Mouse (Mus musculus) retina, embryonic 14.5 days (tissue): ENCODE measurements at regions not wholly inside any gene's neighbourhood (a gene's known extent, or its start where the extent isn't known, plus 50 kb on each side); places are given as distances from the start of the nearest gene placed in this dataset.

Experiments
- DNase-seq: peaks from one replicate; pipeline ENCODE4 v3.0.0-alpha.2; 2015; ENCODE audit warnings: low spot score

DNA sequence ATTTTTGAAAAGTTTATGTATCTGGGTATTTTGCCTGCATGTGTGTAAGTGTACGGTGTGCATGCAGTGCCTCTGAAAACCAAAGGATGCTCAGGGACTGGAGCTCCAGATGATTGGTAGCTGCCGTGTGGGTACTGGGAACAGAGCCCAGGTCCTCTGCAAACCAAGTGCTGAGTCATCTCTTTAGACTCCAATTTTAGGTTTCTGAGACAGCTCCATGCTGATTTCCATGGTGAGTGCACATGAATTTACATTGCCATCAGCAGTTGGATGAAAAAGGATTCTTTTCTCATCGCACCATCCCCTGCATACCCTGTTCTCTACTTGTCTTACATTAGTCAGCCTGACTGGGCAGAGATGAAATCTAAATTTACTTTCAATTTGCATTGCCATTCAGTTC lies 122.1 kb upstream of the Otogl start:
- no peak for DNase-seq

- no peak for DNase-seq
Measured at GRCm38 (mm10) chr10:108033317-108033795, 121.4 kb upstream of the Otogl start.

GRCm38 (mm10) chr10:108027506-108027905 lies 115.6 kb upstream of the Otogl start:
- no peak for DNase-seq

DNA sequence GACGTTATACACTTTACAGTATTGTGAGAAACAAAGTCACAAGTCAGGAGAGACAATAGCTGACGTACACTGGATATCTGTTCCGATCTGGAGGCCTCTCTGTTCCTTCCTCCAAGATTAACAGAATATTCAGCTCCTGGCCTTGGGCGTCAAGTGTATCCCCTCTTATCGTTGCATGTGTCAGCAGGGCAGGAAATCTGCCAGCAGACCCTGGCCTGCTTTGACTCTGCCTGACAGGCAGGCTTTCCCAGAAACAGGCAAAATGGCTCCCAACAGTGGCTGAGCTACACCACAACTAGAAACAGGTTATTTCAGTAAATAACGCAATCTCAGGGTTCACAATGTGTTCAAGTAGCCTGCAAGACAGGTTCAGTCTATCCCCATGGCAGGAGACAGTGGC lies 112.3 kb upstream of the Otogl start:
- no peak for DNase-seq

DNA sequence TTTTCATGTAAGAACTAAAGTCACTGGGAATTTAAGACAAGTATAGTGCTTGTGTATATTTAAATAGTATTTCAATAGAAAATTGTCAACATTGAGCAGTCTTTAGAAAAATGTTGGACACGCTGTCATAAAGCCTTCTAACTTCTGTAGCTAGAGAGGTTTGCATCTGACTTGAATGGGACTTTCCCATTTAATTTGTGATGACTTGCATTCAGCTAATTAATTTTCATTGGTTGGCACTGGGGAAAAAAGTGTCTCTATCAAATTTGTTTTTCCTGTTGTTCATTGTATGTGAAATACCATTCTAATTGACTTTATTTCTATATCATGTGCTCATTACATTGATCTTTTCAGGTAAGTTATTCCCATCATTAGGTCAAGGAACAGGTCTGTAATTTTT lies 104.6 kb upstream of the Otogl start:
- no peak for DNase-seq

- no peak for DNase-seq
Measured at GRCm38 (mm10) chr10:107994836-107995585, 83.1 kb upstream of the Otogl start.

GRCm38 (mm10) chr10:107992621-107993020 lies 80.7 kb upstream of the Otogl start:
- DNase-seq = no peak

DNA sequence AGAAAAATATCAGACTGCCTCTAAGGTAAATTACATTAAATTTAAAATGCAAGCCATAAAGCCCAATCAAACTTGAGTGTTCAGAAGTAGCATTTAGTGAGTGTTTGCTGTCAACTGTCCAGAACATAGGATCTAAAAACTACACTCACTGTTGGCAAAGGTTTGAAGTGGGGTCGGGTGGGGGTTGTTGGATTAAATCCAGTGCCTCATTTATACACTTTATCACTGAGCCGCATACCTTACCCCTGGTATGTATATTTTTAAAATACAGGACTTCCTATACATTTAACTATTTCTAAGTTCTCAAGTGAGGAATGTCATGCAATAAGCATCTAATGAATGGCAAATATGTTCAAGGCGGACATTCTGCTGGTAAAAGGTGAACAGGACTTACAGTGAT lies 78.6 kb upstream of the Otogl start:
- no peak for DNase-seq

DNA sequence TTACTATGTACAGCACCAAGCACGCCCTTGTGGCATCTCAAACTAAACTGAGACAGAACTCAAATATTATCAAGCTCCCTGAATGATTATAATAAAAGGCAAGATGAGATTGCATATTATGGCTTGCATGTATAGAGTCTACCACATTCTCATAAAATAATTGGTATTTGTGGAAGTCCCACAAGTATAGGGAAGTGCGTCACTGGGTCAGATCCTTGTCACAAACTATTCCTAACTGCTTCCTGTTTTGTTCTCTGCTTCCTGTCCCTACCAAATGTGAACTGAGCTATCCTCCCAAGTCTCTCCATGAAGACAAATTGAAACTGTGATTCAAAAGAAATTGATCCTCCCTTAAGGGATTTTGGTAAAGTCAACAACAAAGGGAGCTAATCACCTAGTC lies 78.0 kb upstream of the Otogl start:
- no peak for DNase-seq

DNA sequence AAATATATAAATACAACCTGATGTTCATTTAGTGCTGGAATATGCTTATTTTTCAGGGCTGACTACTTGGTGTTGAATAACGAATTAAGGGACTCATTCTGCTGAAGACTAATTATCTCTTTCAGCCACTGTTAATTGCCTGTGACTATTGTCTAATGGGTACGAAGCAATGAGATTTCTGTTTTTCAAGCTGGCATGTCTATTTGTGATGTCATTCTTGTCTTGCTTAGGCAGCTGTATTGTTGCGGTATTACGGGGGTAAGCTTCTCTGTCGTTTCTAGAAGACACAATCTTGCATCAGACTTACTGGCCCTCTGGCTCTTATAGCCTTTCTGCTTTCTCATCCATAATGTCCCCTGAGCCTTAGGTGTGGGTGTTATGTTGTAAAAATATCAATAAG lies 70.7 kb upstream of the Otogl start:
- DNase-seq = no peak

DNA sequence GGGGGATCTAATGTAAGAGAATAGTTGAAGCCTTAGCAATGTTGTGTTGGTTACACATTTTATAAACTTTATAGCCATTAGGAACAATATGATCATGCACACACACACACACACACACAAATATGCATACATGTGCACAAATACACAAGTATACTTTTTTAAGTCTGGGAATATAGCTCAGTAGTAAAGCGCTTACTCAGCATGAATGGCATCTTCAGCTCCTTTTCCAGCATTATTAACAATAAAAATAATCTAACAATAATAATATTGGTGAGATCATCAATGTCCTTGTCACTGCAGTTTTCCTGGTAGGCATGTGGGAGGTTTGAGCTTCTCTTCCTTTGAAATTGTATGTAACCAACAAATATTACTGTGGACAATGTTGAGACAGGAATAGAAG lies 70.1 kb upstream of the Otogl start:
- DNase-seq = no peak

DNA sequence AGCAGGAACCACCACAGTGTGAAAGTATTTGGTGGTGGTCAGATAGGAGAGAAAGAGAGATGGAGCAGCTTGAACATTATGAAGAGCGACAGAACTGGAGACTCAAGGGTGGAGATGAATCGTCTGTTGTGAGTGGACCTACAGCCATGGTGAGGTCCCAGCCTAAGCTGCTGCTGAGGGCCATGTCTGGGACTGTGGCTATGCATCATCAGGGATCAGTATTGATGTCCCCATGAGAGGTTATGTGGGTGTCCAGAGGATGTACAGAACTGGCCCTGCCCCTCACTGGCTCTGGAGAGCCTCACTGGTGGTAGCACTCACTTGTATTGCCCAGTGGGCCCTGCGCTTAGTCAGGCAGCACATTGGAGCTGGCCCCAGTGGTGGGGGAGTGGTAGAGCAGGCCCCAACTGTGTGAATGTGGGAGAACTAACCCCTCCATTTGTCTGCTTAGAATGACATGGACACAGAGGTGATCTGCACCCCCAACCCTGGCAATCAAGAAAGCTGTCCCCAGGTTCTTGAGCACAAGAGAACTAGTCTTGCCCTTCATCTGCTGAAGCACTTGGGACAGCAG lies 64.5 kb upstream of the Otogl start:
- no peak for DNase-seq

DNA sequence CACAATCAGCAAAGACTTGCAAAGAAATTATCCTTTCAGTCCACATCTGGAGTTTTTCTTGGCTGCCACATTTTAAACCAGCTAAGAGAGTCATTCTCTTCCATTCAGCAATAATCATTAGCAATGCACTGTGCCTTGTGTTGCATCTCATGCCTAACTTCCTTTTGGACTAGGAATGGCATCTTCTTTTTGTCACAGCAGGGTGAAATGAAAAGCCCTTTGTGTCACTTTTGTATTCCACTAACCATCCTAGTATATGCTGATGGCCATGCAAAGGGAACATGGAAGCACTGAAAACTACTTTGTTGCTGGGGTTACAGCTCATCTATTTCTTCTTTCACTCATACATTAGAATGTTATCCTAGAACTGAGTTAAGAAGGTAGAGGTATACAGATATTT lies 59.8 kb upstream of the Otogl start:
- no peak for DNase-seq

DNA sequence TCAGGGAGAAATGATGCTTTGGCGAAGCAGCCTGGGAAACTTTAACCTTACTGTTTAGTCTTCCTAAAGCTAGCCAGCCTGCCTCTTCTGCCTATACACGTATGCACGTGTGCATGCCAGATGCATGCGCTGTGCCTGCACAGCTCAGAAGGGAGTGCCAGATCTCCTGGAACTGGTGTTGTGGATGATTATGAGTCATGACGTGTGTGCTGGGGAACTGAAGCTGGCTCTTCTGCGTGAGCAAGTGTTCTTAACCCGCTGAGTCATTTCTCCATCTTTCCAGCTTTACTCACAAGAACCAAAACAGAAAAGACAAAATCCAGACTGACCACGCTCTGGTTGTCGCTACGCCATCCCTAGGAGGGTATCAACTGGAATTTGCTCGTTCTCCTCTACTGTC lies 55.1 kb upstream of the Otogl start:
- DNase-seq = no peak

- no peak for DNase-seq
Measured at GRCm38 (mm10) chr10:107964022-107964421, 52.1 kb upstream of the Otogl start.

- no peak for DNase-seq
Measured at GRCm38 (mm10) chr10:107962130-107962529, 50.2 kb upstream of the Otogl start.
